Mouse (Mus musculus) ES-Bruce4 (cell line): Measurements from ENCODE around the gene 4933428G20Rik. TPM values are rescaled to one million over a fixed set of nuclear protein-coding genes. Genes with fewer than 3 reads are reported as not detected.

ENCODE experiments used
- H3K27ac ChIP-seq: 2 replicates; pipeline ENCODE4 v1.5.1; 2012; ENCODE audit warnings: low read length, inconsistent platforms; ENCODE audit not compliant: insufficient read depth
- H3K27me3 ChIP-seq: 2 replicates; pipeline ENCODE4 v1.6.1; 2012; ENCODE audit warnings: mild to moderate bottlenecking, low read length, inconsistent platforms; ENCODE audit not compliant: control insufficient read depth, poor library complexity, insufficient read depth, severe bottlenecking
- H3K36me3 ChIP-seq: 2 replicates; pipeline ENCODE4 v1.6.1; 2012; ENCODE audit warnings: inconsistent platforms, mild to moderate bottlenecking, low read length, moderate library complexity; ENCODE audit not compliant: control insufficient read depth, poor library complexity, insufficient read depth, severe bottlenecking
- H3K4me1 ChIP-seq: one replicate; pipeline ENCODE4 v1.8.1; 2011; ENCODE audit warnings: low read length; ENCODE audit not compliant: control insufficient read depth, insufficient read depth
- H3K4me3 ChIP-seq: 2 replicates; pipeline ENCODE4 v1.5.1; 2011; ENCODE audit warnings: low read depth, mild to moderate bottlenecking, low read length
- H3K9ac ChIP-seq: 2 replicates; pipeline ENCODE4 v1.6.1; 2012; ENCODE audit warnings: low read depth, mild to moderate bottlenecking, inconsistent platforms; ENCODE audit not compliant: poor library complexity, severe bottlenecking
- H3K9me3 ChIP-seq: replicated peaks from 2 replicates; pipeline ENCODE4 v1.6.1; 2012; ENCODE audit warnings: mild to moderate bottlenecking, low read length, inconsistent platforms; ENCODE audit not compliant: control insufficient read depth, poor library complexity, insufficient read depth, severe bottlenecking
- CTCF ChIP-seq: IDR thresholded peaks from one replicate; pipeline ENCODE4 v1.8.1; 2011; ENCODE audit warnings: low read depth, low read length
- EP300 ChIP-seq: IDR thresholded peaks from 2 replicates; pipeline ENCODE4 v1.6.1; 2011; ENCODE audit warnings: low read depth, low read length; ENCODE audit not compliant: insufficient read depth
- POLR2A ChIP-seq: IDR thresholded peaks from one replicate; pipeline ENCODE4 v1.8.1; 2011; ENCODE audit warnings: low read length; ENCODE audit not compliant: insufficient read depth
- polyA plus RNA-seq: library from polyadenylated mRNA; stranded (reverse); fragments of >200 nt; gene quantifications from 2 replicates; pipeline ENCODE4 v1.2.4, GENCODE M21; 2011; ENCODE audit warnings: low read depth; ENCODE audit not compliant: missing spikeins, insufficient read depth, insufficient read length

4933428G20Rik gene
- polyA plus RNA-seq, 1 experiment: not detected

- Histone ChIP-seq H3K9ac (no peak overlapping the region), H3K4me1 (peaks cover 3% of the 10 kb centered on the region), H3K27me3 (peaks cover 8% of the 10 kb centered on the region; the same call in 1 of the 2 replicates), H3K9me3 (no peaks in the 10 kb centered on the region), H3K4me3 (no peak overlapping the region), H3K27ac (no peak overlapping the region), H3K36me3 (no peaks in the 10 kb centered on the region)
- TF ChIP-seq EP300 (no peak), CTCF (no peak), POLR2A (no peak)
Measured at GRCm38 (mm10) chr11:97539622-97540021, 39.5 kb upstream of the 4933428G20Rik start.

- Histone ChIP-seq H3K27me3 (peaks cover 8% of the 10 kb centered on the region; the same call in 1 of the 2 replicates), H3K9me3 (no peaks in the 10 kb centered on the region), H3K9ac (peak overlapping the region; percentile 9), H3K4me1 (peaks cover 3% of the 10 kb centered on the region), H3K27ac (no peak overlapping the region), H3K36me3 (no peaks in the 10 kb centered on the region), H3K4me3 (peak overlapping the region; percentile 50)
- TF ChIP-seq EP300 (no peak), POLR2A (no peak), CTCF (no peak)
Measured at GRCm38 (mm10) chr11:97537580-97538089, 37.5 kb upstream of the 4933428G20Rik start.

GRCm38 (mm10) chr11:97536835-97537579 lies 36.9 kb upstream of the 4933428G20Rik start:
- Histone ChIP-seq H3K27ac (no peak overlapping the region), H3K27me3 (peaks cover 8% of the 10 kb centered on the region; the same call in 1 of the 2 replicates), H3K4me1 (peaks cover 3% of the 10 kb centered on the region), H3K36me3 (no peaks in the 10 kb centered on the region), H3K9ac (peak overlapping the region; percentile 9), H3K9me3 (no peaks in the 10 kb centered on the region), H3K4me3 (peak overlapping the region; percentile 50)
- no peak for TF ChIP-seq CTCF
- no peak for TF ChIP-seq EP300
- no peak for TF ChIP-seq POLR2A

- Histone ChIP-seq H3K9ac (no peak overlapping the region), H3K36me3 (no peaks in the 10 kb centered on the region), H3K4me1 (no peaks in the 10 kb centered on the region), H3K4me3 (peak overlapping the region; percentile 50), H3K9me3 (no peaks in the 10 kb centered on the region), H3K27me3 (peaks cover 8% of the 10 kb centered on the region; the same call in 1 of the 2 replicates), H3K27ac (no peak overlapping the region)
- TF ChIP-seq POLR2A (no peak), EP300 (no peak), CTCF (no peak)
Measured at GRCm38 (mm10) chr11:97536083-97536747, 36.1 kb upstream of the 4933428G20Rik start.

- Histone ChIP-seq H3K27ac (no peak overlapping the region), H3K4me3 (no peak overlapping the region), H3K4me1 (no peaks in the 10 kb centered on the region)
Measured at GRCm38 (mm10) chr11:97535660-97536059, 35.5 kb upstream of the 4933428G20Rik start.

GRCm38 (mm10) chr11:97535308-97535630 lies 35.1 kb upstream of the 4933428G20Rik start:
- Histone ChIP-seq H3K27me3 (peaks cover 8% of the 10 kb centered on the region; the same call in 1 of the 2 replicates), H3K4me1 (no peaks in the 10 kb centered on the region), H3K4me3 (no peak overlapping the region), H3K36me3 (no peaks in the 10 kb centered on the region), H3K9me3 (no peaks in the 10 kb centered on the region), H3K9ac (peak overlapping the region; percentile 29), H3K27ac (no peak overlapping the region)
- TF ChIP-seq POLR2A: no peak
- TF ChIP-seq CTCF: no peak
- TF ChIP-seq EP300: no peak

More at GRCm38 (mm10) chr11:97535660-97536059, 35.5 kb upstream of the 4933428G20Rik start:
- no peak for TF ChIP-seq POLR2A
- no peak for TF ChIP-seq EP300
- no peak for TF ChIP-seq CTCF
- peaks cover 8% of the 10 kb centered on the region; the same call in 1 of the 2 replicates for H3K27me3 ChIP-seq
- no peak overlapping the region for H3K9ac ChIP-seq
- H3K9me3 ChIP-seq: no peaks in the 10 kb centered on the region
- no peaks in the 10 kb centered on the region for H3K36me3 ChIP-seq
